Mouse (Mus musculus): ENCODE measurements around the gene Msmo1. TPM values are rescaled to one million over a fixed set of nuclear protein-coding genes. Genes with fewer than 3 reads are reported as not detected.

The Msmo1 gene
- total RNA-seq, 2 experiments from 2014 or later = 2.9 to 4.9 TPM

DNA sequence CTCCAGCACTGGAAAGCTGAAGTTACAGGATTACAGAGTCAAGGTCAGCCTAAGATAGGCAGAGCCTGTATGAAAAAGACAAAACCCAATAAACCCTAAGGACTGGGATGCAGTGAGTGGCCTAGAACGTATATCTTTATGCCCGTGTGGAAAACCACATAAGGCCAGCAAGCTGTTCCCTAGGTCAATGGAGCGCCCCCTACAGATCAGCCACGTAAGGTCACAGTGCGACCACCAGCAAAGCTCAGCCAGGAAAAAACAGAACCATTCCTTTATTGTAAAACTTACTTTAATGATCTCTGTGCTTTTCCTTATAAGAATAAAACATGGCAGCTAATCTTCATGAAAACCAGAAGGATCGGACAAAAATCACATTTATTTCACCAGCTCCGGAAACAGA is 15.7 kb downstream of the Msmo1 start:
- DNase-seq (ENCODE audit: low spot score) = no peak

DNA sequence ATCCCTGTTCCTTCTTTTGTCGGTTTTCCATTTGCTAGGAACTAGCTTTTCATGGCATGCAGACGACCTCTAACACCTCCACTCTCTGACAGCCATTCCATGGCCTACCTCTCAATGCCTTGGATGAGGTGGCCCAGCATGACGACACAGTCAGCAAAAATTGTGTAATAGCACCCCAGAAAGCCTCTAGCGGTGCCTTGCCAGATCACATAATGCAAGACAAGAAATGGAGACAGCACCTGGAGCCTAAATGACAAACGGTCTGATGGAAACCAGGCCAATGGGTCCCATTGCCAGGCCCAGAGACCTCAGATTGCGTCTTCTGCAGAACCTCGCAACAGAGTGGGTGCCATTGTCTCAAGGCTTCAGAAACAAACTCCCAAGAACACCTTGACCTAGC is 21.1 kb downstream of the Msmo1 start:
- DNase-seq (ENCODE audit: low spot score) = no peak

DNA sequence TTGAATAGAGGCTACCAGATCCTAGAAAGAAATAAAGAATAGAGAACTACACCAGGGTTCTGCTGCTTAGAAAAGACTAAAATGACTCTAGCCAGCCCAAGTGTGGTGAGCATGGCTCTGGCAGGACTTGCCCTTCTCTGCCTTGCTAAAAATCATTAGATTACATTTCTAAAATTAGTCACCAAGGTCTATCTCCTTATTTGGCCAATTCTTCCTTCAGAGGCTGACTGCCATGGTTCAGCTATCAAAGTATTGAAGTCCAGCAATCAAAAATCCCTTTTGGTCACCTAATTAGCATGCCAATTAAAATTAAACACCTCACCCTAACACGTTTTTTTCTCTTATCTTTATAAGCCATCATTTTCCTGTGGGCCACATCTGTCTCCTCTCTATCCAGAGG is 22.0 kb downstream of the Msmo1 start:
- no peak for DNase-seq (ENCODE audit: low spot score)

DNA sequence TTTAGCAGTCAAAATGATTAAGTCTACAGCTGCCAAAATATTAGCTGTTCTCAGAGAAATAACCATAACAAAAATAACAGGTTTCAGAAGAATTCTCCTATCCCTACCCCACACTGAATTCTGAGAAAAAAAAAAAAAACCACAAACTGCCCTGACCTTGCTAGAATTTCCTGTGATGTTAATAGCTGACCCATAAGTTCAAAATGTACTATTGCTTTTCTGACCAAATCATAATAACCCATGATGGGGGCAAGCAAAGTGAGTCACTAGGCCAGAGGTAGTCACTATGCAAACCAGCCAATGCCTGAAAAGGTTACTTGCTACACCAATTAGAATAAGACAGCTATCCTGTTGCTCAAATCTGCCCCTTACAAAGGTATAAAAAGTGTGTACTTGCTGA is 26.1 kb downstream of the Msmo1 start:
- no peak for DNase-seq (ENCODE audit: low spot score)

DNA sequence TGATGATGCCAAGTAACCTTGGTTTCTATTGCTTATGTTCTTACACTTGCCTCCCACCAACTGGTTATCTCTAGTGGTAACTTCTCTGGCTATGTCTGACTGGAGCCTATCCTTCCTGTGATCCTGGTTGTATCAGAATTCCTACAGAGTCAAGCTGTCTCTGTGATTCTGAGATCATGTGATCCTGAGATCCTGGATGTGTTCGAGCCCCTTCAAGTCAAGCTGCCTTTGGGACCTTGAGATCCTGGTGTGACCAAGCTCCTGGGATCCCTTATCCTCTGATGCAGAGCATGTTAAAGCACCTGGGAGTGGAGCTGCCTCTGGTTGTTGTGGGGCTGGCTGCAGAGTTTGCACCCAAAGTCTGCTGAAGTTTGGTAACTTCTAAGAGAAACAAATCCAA is 30.4 kb downstream of the Msmo1 start:
- DNase-seq (ENCODE audit: low spot score) = no peak

DNA sequence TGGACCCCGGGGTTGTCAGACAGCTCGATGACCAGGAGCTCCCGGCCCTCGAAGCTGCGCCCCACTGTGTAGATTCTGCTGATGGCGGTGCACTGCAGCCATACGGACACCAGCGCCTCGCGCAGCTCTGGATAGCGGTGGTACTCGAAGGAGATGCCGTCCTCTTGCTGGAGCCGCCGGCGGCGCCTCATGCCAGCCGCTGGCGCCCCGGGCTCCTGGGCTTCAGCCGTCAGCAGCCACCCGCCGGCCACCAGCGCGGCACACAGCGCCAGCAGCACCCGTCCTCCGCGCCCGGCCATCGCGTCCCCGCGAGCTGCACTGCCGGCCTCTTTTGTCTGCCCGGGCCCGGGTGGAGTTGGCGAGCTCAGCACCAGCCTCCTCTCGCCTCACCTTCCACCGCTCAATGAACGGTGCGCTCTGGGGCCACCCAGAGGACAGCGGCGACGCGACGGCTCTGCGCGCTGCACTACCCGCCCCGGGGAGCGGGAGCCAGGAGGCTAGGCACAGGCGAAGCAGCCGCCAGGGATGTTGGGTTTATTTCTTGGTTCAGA is 40.9 kb downstream of the Msmo1 start, which contains the start of gene Cpe:
Gene Cpe, minus strand, starts transcription at position 404 of the 551 bp plus-strand sequence.
- DNase-seq (ENCODE audit: low spot score) = peak; percentile 80

DNA sequence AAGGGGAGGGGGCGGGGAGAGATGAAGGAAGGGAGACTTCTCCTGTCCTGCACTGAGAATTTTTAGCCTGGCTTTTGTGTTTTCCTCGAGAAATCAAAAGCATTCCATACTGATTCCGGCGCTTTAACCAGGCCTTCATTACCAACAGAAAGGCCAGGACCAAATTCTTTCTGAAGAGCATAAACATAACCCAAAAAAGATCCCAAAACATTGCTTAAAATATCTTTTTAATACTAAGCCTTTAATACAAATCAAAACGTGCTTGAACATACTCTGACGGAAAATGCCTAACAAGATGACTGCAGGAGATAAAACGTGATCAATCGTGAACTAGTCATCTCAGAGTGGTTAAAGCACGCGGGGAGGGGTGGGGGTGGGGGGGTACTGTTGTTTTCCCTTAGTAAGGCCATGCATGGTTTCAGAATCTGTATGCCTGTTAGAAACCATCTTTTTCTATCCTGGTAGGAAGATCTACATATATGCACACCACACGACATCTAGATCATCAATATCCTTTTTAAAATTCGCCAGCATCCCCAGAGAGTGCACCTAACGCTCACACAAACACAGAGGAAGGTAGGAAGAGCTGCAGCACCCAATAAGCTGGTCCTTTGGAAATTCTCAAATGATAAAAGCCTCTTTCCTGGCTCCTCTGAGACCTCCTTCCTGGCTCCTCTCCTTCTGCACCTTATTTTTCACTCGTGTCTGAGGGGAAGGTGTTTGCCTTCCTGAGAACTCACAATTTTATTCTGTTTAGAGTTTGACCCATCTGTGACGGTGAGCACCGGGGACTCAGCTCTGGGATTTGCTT is 41.8 kb downstream of the Msmo1 start:
- DNase-seq (ENCODE audit: low spot score) = no peak

DNA sequence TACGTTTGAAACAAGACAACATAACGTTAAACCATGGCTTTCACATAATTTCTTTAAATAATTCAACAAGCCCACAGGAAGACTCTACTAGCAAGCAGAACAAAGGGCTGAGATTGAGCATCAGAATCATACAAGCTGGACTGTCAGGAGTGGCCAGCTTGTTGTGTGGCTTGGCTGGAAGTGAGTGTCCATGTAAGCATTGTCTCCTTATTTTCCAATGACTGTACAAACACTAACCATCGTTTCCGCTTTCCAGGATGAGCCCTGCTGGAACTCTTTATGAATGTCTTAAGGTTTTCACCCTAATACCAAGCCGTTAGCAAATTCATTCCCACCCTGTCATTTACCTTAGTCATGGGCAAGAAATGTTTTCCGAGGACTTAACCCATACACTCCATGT is 42.7 kb downstream of the Msmo1 start:
- DNase-seq (ENCODE audit: low spot score) = no peak

DNA sequence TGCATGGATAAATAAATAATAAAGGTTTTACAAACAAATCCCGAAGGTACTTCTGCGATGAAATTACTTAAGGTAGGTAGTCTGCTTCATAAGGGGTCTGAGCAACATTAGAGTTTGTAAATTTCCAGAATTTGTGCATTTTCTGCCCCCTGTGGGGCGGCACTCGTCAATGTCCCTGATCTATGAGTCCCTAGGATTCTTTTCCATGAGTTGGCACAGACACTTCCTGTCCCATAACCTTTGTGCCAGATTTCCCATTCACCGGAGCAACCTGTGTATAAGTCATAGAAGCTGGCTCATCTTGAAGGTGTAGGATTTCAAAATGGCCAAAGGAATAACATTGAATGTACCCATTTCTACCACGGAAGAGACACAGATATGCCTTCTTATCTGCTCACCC is 43.3 kb downstream of the Msmo1 start:
- no peak for DNase-seq (ENCODE audit: low spot score)

DNA sequence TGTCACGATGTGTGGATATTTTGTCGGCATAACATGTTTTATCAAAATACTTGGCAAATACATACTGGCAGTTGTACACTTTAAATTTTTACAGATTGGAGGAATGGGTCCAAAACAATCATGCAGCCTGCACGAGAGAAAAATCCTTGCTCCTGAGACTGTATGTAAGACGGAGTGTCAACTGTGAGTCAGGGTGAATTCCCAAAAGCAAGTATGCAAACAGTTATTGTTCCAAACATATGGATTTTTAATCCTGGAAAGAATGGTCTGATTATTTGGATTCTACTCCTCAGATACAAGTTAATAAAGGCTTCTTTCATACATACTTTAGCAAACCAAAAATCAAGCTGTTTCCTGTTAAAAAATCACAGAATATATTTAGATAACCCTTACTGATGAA is 44.9 kb downstream of the Msmo1 start:
- DNase-seq (ENCODE audit: low spot score) = no peak

DNA sequence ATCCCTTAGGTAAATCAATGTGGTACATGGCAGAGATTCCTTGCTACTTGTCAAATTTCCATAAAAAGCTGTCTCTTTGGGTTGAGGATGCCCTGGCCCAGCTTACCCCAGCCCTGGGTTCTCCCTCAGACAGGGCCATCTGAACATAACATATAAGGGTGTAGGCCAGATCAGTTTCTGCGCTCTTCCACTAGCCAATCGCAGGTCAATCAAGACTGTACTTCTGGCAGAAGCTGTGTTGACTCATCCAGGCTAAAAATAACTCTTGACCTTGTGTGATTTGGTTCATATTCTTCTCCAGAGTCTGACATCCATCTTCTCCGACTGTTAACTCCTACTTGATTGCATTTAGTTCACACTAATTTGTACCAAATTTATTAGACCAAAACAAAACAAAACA is 45.4 kb downstream of the Msmo1 start:
- DNase-seq (ENCODE audit: low spot score) = peak; percentile 62

DNA sequence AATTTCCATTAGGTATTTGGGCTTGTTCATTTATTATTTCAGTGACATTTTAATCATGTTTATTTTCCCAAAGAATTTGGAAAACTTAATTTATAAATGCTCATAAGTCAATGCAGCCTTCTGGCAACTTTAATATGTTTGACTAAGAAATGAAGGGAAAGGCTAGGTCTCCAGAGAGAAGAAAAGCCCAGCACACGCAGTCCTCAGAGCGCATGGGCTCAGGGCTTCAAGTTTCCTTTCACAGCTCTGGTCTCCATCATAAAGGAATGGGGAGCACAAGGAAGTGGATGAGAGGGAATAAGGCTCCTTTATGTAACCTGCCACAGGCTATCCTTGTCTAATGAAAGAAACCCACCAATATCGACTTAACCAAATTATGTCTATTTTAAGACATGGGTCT is 51.1 kb downstream of the Msmo1 start:
- no peak for DNase-seq (ENCODE audit: low spot score)

DNA sequence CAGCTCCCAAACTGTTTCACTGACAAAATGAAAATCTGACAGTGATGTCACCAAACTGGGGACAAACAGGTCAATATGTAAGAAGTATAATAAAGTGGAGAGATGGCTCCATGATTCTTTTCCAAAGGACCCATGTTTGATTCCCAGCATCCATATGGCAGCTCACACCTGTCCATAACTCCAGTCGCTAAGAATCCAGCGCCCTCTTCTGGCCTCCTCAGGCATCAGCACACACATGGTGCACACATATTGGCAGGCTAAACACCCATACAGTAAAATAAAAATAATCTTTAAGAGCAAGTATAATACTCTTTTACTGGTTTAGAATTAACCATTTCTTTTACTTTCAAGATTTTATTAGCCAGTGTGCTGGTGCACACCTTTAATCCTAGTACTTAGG is 57.2 kb downstream of the Msmo1 start:
- DNase-seq (ENCODE audit: low spot score) = no peak

DNA sequence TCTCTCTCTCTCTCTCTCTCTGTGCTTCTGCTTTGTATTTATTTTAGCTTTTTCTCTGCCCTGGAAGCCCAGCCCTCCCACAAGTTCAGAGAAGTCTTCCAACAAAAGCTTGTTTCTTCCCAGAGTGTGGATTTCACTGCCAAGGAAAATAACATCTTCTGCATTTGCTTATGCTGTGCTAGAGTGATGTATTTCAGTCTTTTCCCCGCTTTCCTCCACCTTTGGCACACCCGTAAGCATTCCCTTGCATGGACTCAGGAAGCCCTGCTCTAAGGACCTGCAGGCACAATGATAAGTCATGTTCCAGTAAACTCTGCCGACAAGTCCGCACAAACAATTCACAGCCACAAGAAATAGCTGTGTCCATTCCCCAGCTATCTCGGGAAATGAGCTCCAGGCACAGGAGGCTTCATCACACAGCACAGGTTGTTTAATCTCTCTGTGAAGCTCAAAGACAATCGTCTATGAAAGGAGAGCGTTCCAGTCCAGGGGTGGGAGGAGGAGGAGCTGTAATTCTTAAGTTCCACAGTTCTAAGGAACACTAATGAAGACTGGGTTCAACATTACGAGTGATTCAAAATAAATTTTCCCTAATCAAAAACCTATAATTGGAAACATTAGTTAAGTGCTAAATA is 58.5 kb downstream of the Msmo1 start:
- DNase-seq (ENCODE audit: low spot score) = no peak

DNA sequence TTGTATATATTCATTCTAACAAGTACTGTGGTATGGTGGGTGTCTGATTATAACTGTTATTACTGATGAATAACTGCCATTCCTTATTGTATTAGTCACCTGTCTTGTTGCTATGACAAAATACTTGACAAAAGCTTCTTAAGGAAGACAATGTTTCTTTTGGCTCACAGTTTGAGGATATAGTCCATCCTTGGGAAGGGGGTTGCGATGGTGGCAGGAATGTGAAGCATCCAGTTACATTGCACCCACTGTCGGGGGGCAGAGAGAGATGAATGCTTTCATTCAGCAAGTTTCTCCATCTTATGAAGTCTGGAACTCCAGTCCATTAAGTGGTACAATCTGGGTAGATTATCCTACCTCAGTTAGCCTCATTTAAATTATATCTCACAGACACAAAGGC is 60.7 kb downstream of the Msmo1 start:
- no peak for DNase-seq (ENCODE audit: low spot score)

DNA sequence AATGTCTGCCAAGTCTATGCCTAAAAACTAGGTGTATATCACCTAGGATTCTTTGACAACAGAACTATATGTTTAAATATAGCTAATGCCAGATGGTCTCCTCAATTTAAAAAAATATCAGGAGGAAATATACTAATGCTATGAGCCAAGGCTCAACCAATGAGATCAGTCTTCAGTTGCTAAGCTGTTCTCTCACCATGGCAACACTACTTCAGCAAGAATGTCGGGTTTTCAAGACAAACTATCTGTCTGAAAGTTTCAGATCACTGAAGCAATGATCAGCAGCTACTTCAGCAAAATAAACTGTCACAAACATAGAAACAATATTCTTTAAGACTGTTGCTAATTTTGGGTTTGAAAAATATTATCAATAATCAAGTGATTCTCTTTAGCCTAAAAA is 61.7 kb downstream of the Msmo1 start:
- DNase-seq (ENCODE audit: low spot score) = no peak

Other genes starting within 250 kb of the Msmo1 start
- gene Cpe, start 40.7 kb downstream of the Msmo1 start, total RNA-seq (2021) = 100 to 1,000 TPM; 215 to 272 TPM
- 1 to 10 TPM; 6.0 to 8.1 TPM for gene Klhl2, start 116.2 kb upstream of the Msmo1 start, total RNA-seq (2021)
- 10 to 100 TPM; 21.8 TPM for gene Tmem192, start 213.4 kb upstream of the Msmo1 start, total RNA-seq (2021)

All from gastrocnemius, adult 18-20 months (tissue).